ENCODE assay signal across 10 mouse cellular contexts in the genomic region with DNA sequence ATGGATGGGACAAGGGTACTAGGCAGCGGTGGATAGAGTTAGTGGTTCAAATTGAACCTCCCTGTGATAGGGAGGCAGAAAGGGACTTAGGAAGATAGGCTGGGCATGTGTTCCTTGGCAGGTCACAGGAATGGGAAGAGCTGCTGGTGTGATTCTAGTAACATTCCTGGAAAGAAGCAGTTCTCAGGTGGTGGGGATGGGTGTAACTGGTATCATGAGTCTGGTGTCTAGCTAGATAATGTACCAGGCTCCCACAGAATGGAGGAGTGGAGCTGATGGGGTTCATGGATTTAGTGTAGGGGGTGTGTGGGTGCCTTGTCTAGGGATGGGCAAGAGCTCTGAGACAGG. TPM values are rescaled to one million over a fixed set of nuclear protein-coding genes. Genes with fewer than 3 reads are reported as not detected.
DNase-seq lines count a peak whose midpoint lies in the region; ATAC-seq and TF ChIP-seq lines count a peak whose summit lies in the region.
"Had no signal": no experiment of that assay in that cellular context is flagged by ENCODE, and none has a peak within 500 bp of the region (broad histone marks: within the 10 kb centered on the region; RNA-seq: fewer than 3 reads in every experiment).

No protein-coding gene starts in this region.

- no peak overlapping the region for H3K4me3 ChIP-seq in kidney, postnatal 0 days (replicated peaks; ENCODE audit: low read depth, low read length)
- H3K4me3 ChIP-seq in hindbrain, embryonic 16.5 days (ENCODE audit: low read length): no peak overlapping the region
- H3K4me3 ChIP-seq in midbrain, embryonic 15.5 days: no peak overlapping the region
- H3K4me3 ChIP-seq: midbrain, embryonic 12.5 days had no signal

- no peaks in the 10 kb centered on the region for H3K27me3 ChIP-seq in kidney, postnatal 0 days (ENCODE audit: insufficient read depth, low read length)
- H3K27me3 ChIP-seq in hindbrain, embryonic 16.5 days (replicated peaks; ENCODE audit: control insufficient read depth, insufficient read depth, low read length): no peaks in the 10 kb centered on the region
- no peaks in the 10 kb centered on the region for H3K27me3 ChIP-seq in midbrain, embryonic 15.5 days (replicated peaks)
- H3K27me3 ChIP-seq: midbrain, embryonic 12.5 days had no signal

- no peak for TF ChIP-seq CTCF in kidney, postnatal 0 days (IDR thresholded peaks at IDR 0.05; ENCODE audit: low read depth)

- no peaks in the 10 kb centered on the region for H3K4me1 ChIP-seq in kidney, postnatal 0 days (replicated peaks; ENCODE audit: insufficient read depth, low read length)
- H3K4me1 ChIP-seq in hindbrain, embryonic 16.5 days (ENCODE audit: control insufficient read depth, insufficient read depth, low read depth, low read length): no peaks in the 10 kb centered on the region
- H3K4me1 ChIP-seq in midbrain, embryonic 15.5 days: no peaks in the 10 kb centered on the region
- H3K4me1 ChIP-seq: midbrain, embryonic 12.5 days had no signal

- 89% methylated on average over 1 of the region's 1 CpGs for whole genome bisulfite sequencing in kidney, postnatal 0 days
- 92% methylated on average over 1 of the region's 1 CpGs for WGBS in hindbrain, embryonic 16.5 days
- 91% methylated on average over 1 of the region's 1 CpGs for WGBS in midbrain, embryonic 15.5 days

- DNase-seq in kidney, postnatal 0 days (ENCODE audit: low spot score): no peak
- DNase-seq in kidney, postnatal 4 days: no peak
- DNase-seq in natural killer cell, adult 2 months (ENCODE audit: low spot score in 2 of 2): no peak
- no peak for DNase-seq in adipocyte (ENCODE audit: low spot score)
- DNase-seq: heart, postnatal 10 days had no signal

- no peak overlapping the region for H3K9ac ChIP-seq in kidney, postnatal 0 days (ENCODE audit: low read depth, low read length)
- H3K9ac ChIP-seq in hindbrain, embryonic 16.5 days (ENCODE audit: low read depth, low read length): no peak overlapping the region
- no peak overlapping the region for H3K9ac ChIP-seq in midbrain, embryonic 15.5 days
- H3K9ac ChIP-seq: midbrain, embryonic 12.5 days had no signal

- peak; percentile 21; the same call in 1 of the 2 replicates for ATAC-seq in kidney, postnatal 0 days (replicated peaks; ENCODE audit: low FRiP score, low read depth)
- 0 out of 2 replicates have a peak, but pooled peaks have one; percentile 6 for ATAC-seq in erythroblast, adult 5-6 weeks (replicated peaks; ENCODE audit: low FRiP score, poor library complexity, severe bottlenecking)
- ATAC-seq in hindbrain, embryonic 16.5 days: peak; percentile 32; the same call in 1 of the 2 replicates
- peak; percentile 24; the same call in 1 of the 2 replicates for ATAC-seq in midbrain, embryonic 15.5 days (replicated peaks)
- ATAC-seq in monocyte, adult 5-6 weeks (replicated peaks; ENCODE audit: insufficient number of reproducible peaks, low FRiP score, low TSS enrichment, poor library complexity, severe bottlenecking): no peak

- peaks cover 22% of the 10 kb centered on the region for H3K9me3 ChIP-seq in kidney, postnatal 0 days (replicated peaks; ENCODE audit: low read length)
- peaks cover 33% of the 10 kb centered on the region for H3K9me3 ChIP-seq in hindbrain, embryonic 16.5 days (ENCODE audit: control insufficient read depth, low read length)
- H3K9me3 ChIP-seq in midbrain, embryonic 15.5 days: peaks cover 54% of the 10 kb centered on the region

- H3K27ac ChIP-seq in kidney, postnatal 0 days: no peak overlapping the region
- no peak overlapping the region for H3K27ac ChIP-seq in hindbrain, embryonic 16.5 days (ENCODE audit: low read depth, low read length)
- H3K27ac ChIP-seq in midbrain, embryonic 15.5 days: no peak overlapping the region
- H3K27ac ChIP-seq: midbrain, embryonic 12.5 days had no signal

- no peak overlapping the region for H3K4me2 ChIP-seq in kidney, postnatal 0 days (ENCODE audit: low read length)
- no peak overlapping the region for H3K4me2 ChIP-seq in hindbrain, embryonic 16.5 days (ENCODE audit: low read length)
- H3K4me2 ChIP-seq in midbrain, embryonic 15.5 days: no peak overlapping the region
- H3K4me2 ChIP-seq: midbrain, embryonic 12.5 days had no signal

- H3K36me3 ChIP-seq in kidney, postnatal 0 days (ENCODE audit: insufficient read depth, low read length): no peaks in the 10 kb centered on the region
- H3K36me3 ChIP-seq in hindbrain, embryonic 16.5 days (ENCODE audit: control insufficient read depth, insufficient read depth, low read length): no peaks in the 10 kb centered on the region
- H3K36me3 ChIP-seq in midbrain, embryonic 15.5 days (replicated peaks): no peaks in the 10 kb centered on the region
- H3K36me3 ChIP-seq: midbrain, embryonic 12.5 days had no signal

RNA-seq across cellular contexts. Expression of a gene that starts 59.8 kb away (rescaled TPM):
- 4.9 and 5.1 TPM in 2 replicates for polyA plus RNA-seq in kidney, postnatal 0 days (2015; fragmentation: Nextera tagmentation; extraction: Ambion mirVana)
- total RNA-seq in erythroblast, adult 5-6 weeks (2015; ENCODE audit: low replicate concordance): 0.58 and 1.3 TPM in 2 replicates
- 2.8 TPM in 1 of 2 replicates, not detected in the other for total RNA-seq in erythroblast, adult 5-6 weeks (2017; ENCODE audit: low replicate concordance)
- polyA plus RNA-seq in hindbrain, embryonic 16.5 days (2015; fragmentation: Nextera tagmentation; extraction: Ambion mirVana): 4.4 and 5.2 TPM in 2 replicates
- polyA plus RNA-seq in midbrain, embryonic 15.5 days (2015; fragmentation: Nextera tagmentation; extraction: Ambion mirVana): 3.9 and 4.3 TPM in 2 replicates
- total RNA-seq in monocyte, adult 5-6 weeks (2017): 0.58 TPM in 1 of 3 replicates, not detected in the others
